Mouse (Mus musculus): ENCODE data around the gene Ddx10. TPM values are rescaled to one million over a fixed set of nuclear protein-coding genes. Genes with fewer than 3 reads are reported as not detected.

Gene Ddx10
- total RNA-seq, 2 experiments from 2014 or later: 7.7 to 10.6 TPM

DNA sequence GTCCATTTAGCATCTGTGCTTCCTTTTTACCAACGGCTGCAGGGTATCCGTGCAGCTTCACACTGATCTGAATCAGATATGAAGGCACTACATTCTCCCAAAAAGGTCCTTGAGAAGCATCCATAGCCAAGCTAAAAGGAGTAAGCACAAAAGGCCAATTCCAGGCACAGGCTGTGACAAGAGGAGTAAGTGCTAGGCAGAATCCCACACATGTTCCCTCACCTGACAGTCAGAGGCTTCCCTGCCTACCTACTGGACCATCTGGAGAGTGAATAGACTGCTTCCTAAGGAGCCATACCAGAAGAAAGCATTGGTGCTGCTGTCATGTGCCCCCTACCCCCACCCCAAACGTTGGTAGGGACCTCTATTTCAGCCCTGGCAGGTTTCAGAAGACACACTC lies 192.5 kb downstream of the Ddx10 start:
- intact Hi-C loops (cut with DNase I): no loop called here
- no peak for DNase-seq

Other genes with a start within 250 kb of the Ddx10 start
- 1 to 10 TPM in 1 of 2 experiments, under 1 TPM in 1; 0.42 to 1.6 TPM for gene Exph5, start 53.6 kb upstream of the Ddx10 start, total RNA-seq (2021)
- 1 to 10 TPM; 4.2 to 4.8 TPM for gene Kdelc2, start 136.0 kb upstream of the Ddx10 start, total RNA-seq (2021)
- gene 4930550C14Rik, start 154.3 kb upstream of the Ddx10 start, total RNA-seq (2021): not detected